ENCODE assay signal across 8 mouse cellular contexts in genomic region chr6:83033249-83034185, GRCm38 (mm10). TPM values are rescaled to one million over a fixed set of nuclear protein-coding genes. Genes with fewer than 3 reads are reported as not detected.
DNase-seq lines count a peak whose midpoint lies in the region; ATAC-seq and TF ChIP-seq lines count a peak whose summit lies in the region.

Dok1 (minus strand) TSS chr6:83033471.
Loxl3 (plus strand) TSS chr6:83034173.

- WGBS in intestine, postnatal 0 days, result 0% methylated on average over 51 of the region's 51 CpGs
- under 1% methylated on average over 51 of the region's 51 CpGs for WGBS in lung, embryonic 14.5 days
- 1% methylated on average over 49 of the region's 51 CpGs for WGBS in neural tube, embryonic 15.5 days

- H3K4me2 ChIP-seq in intestine, postnatal 0 days (replicated peaks; ENCODE audit: low read depth), result peak within 1 kb of the TSS; percentile 90
- peak within 1 kb of the TSS; percentile 78 for H3K4me2 ChIP-seq in lung, embryonic 14.5 days
- H3K4me2 ChIP-seq in neural tube, embryonic 15.5 days, result peak within 1 kb of the TSS; percentile 74

- no peak for TF ChIP-seq CTCF in intestine, postnatal 0 days (IDR thresholded peaks at IDR 0.05; ENCODE audit: low read depth)
- TF ChIP-seq CTCF in lung, embryonic 14.5 days (IDR thresholded peaks at IDR 0.05; ENCODE audit: low read depth), result no peak

- H3K27me3 ChIP-seq in intestine, postnatal 0 days (replicated peaks; ENCODE audit: control insufficient read depth, insufficient read depth, low read length), result no peaks in the 10 kb centered on the region; the same call in 1 of the 2 replicates
- no peaks in the 10 kb centered on the region for H3K27me3 ChIP-seq in lung, embryonic 14.5 days (ENCODE audit: insufficient read depth, low read length)
- peaks cover 54% of the 10 kb centered on the region for H3K27me3 ChIP-seq in neural tube, embryonic 15.5 days (replicated peaks)

- H3K4me1 ChIP-seq in intestine, postnatal 0 days (replicated peaks; ENCODE audit: control insufficient read depth, insufficient read depth, low read length), result no peaks in the 10 kb centered on the region
- 0 out of 2 replicates have a peak, but pooled peaks cover 9% of the 10 kb centered on the region for H3K4me1 ChIP-seq in lung, embryonic 14.5 days (ENCODE audit: insufficient read depth)
- peaks cover 30% of the 10 kb centered on the region for H3K4me1 ChIP-seq in neural tube, embryonic 15.5 days

- peak within 1 kb of the TSS; percentile 55 for H3K9ac ChIP-seq in intestine, postnatal 0 days (ENCODE audit: low read depth, low read length)
- H3K9ac ChIP-seq in lung, embryonic 14.5 days, result peak within 1 kb of the TSS; percentile 66
- H3K9ac ChIP-seq in neural tube, embryonic 15.5 days (replicated peaks), result peak within 1 kb of the TSS; percentile 48

- peaks cover 10% of the 10 kb centered on the region; the same call in 1 of the 2 replicates for H3K36me3 ChIP-seq in intestine, postnatal 0 days (ENCODE audit: control insufficient read depth, insufficient read depth)
- H3K36me3 ChIP-seq in lung, embryonic 14.5 days (ENCODE audit: insufficient read depth), result no peaks in the 10 kb centered on the region
- no peaks in the 10 kb centered on the region for H3K36me3 ChIP-seq in neural tube, embryonic 15.5 days

- H3K4me3 ChIP-seq in intestine, postnatal 0 days (ENCODE audit: low read depth, low read length), result peak within 1 kb of the TSS; percentile 76
- H3K4me3 ChIP-seq in lung, embryonic 14.5 days (ENCODE audit: low read depth, low read length), result peak within 1 kb of the TSS; percentile 55
- peak within 1 kb of the TSS; percentile 47 for H3K4me3 ChIP-seq in neural tube, embryonic 15.5 days (replicated peaks)

- peak; percentile 30 for DNase-seq in right cerebral cortex, adult 18-20 months
- DNase-seq in right cerebral cortex, postnatal 14 days, result no peak
- DNase-seq in embryo, embryonic 11.5 days (ENCODE audit: low read depth, low spot score), result peak; percentile 62
- DNase-seq in heart, adult 18-20 months, result peak; percentile 81 to 86
- DNase-seq in lung, embryonic 14.5 days, result peak; percentile 87
- DNase-seq in thymus, postnatal 25 days, result peak; percentile 77

- no peaks in the 10 kb centered on the region for H3K9me3 ChIP-seq in intestine, postnatal 0 days (ENCODE audit: control insufficient read depth)
- no peaks in the 10 kb centered on the region for H3K9me3 ChIP-seq in lung, embryonic 14.5 days (ENCODE audit: low read depth, low read length)
- H3K9me3 ChIP-seq in neural tube, embryonic 15.5 days (replicated peaks), result no peaks in the 10 kb centered on the region

- peak; percentile 77 for ATAC-seq in intestine, postnatal 0 days
- peak; percentile 88 for ATAC-seq in lung, embryonic 14.5 days (ENCODE audit: insufficient read depth)
- ATAC-seq in neural tube, embryonic 15.5 days (ENCODE audit: low FRiP score), result peak; percentile 68

- H3K27ac ChIP-seq in intestine, postnatal 0 days (ENCODE audit: low read depth, low read length), result peak within 1 kb of the TSS; percentile 46; the same call in 1 of the 2 replicates
- H3K27ac ChIP-seq in lung, embryonic 14.5 days (ENCODE audit: low read depth), result peak within 1 kb of the TSS; percentile 93
- peak within 1 kb of the TSS; percentile 71 for H3K27ac ChIP-seq in neural tube, embryonic 15.5 days (replicated peaks)

RNA-seq across cellular contexts. Expression of gene Dok1, which starts in this region (rescaled TPM):
- 1 to 10 TPM; 2.7 to 4.7 TPM for total RNA-seq in heart, adult 18-20 months (2021)
- 7.7 and 8.8 TPM in 2 replicates for polyA plus RNA-seq in intestine, postnatal 0 days (2015; fragmentation: Nextera tagmentation; extraction: Ambion mirVana)
- polyA plus RNA-seq in lung, embryonic 14.5 days (2014; fragmentation: Nextera tagmentation; extraction: Ambion mirVana), result 11.9 and 12.0 TPM in 2 replicates
- 2.4 and 6.8 TPM in 2 replicates for polyA plus RNA-seq in neural tube, embryonic 15.5 days (2015; fragmentation: Nextera tagmentation; extraction: Ambion mirVana)

RNA-seq across cellular contexts. Expression of gene Loxl3, which starts in this region (rescaled TPM):
- total RNA-seq in heart, adult 18-20 months (2021), result 1 to 10 TPM; 1.7 to 2.3 TPM
- 4.1 and 4.7 TPM in 2 replicates for polyA plus RNA-seq in intestine, postnatal 0 days (2015; fragmentation: Nextera tagmentation; extraction: Ambion mirVana)
- polyA plus RNA-seq in lung, embryonic 14.5 days (2014; fragmentation: Nextera tagmentation; extraction: Ambion mirVana), result 19.5 and 19.8 TPM in 2 replicates
- polyA plus RNA-seq in neural tube, embryonic 15.5 days (2015; fragmentation: Nextera tagmentation; extraction: Ambion mirVana), result 7.6 and 8.6 TPM in 2 replicates
